Comparison of ENCODE assay signal across 9 mouse cellular contexts in the genomic region with DNA sequence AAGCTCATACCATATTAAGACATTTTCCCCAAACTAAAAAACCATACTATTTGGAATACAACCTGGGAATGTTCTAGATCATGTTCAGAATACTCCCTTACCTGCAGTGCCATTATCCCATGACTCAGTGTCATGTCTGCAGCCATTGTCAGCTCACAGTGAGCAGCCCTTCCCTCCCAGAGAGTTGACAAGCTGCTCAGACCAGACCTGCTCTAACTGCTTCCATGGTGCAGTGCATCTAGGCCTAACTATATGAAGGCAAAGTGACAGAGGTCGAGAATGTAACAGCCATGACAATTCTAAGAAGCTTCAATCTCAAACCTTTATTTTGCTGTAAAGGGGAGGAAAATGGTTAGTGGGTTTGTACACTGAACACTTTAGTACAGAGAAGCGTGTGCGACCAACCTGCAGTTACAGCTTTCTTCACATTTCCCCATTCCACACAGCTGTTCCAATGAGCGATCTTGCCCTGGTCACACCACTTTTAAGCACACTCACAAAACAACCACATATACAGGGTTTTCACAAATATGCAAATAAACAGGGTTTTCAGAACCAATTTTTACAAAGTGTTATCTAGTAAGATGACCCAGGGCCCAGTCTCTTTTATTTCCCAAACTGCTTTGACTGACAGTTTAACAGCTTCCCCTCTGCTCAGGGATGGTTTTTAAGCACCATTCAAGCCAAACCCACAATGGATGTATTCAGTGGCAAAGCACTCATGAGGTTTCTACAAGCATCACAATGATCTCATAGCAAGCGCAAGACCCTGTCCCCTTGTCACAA. TPM values are rescaled to one million over a fixed set of nuclear protein-coding genes. Genes with fewer than 3 reads are reported as not detected.
DNase-seq lines count a peak whose midpoint lies in the region; ATAC-seq lines count a peak whose summit lies in the region.
"Had no signal": no experiment of that assay in that cellular context is flagged by ENCODE, and none has a peak within 500 bp of the region (broad histone marks: within the 10 kb centered on the region; RNA-seq: fewer than 3 reads in every experiment).

No protein-coding gene starts in this region.

- 53% methylated on average over 5 of the region's 5 CpGs for WGBS in neural tube, embryonic 11.5 days
- 42% methylated on average over 5 of the region's 5 CpGs for WGBS in hindbrain, embryonic 13.5 days

- H3K4me1 ChIP-seq in neural tube, embryonic 11.5 days (ENCODE audit: control insufficient read depth, insufficient read depth, low read length), result peaks cover 33% of the 10 kb centered on the region
- peaks cover 60% of the 10 kb centered on the region for H3K4me1 ChIP-seq in hindbrain, embryonic 13.5 days (replicated peaks)

- H3K36me3 ChIP-seq in neural tube, embryonic 11.5 days (ENCODE audit: control insufficient read depth, insufficient read depth, low read length), result no peaks in the 10 kb centered on the region
- no peaks in the 10 kb centered on the region for H3K36me3 ChIP-seq in hindbrain, embryonic 13.5 days

- peak; percentile 56 for DNase-seq in adrenal gland, adult 2 months
- no peak for DNase-seq in adrenal gland, postnatal 36 days
- no peak for DNase-seq in neural tube, embryonic 11.5 days (ENCODE audit: low spot score)
- DNase-seq in neural tube, embryonic 10.5 days (ENCODE audit: extremely low spot score, low spot score), result no peak
- DNase-seq in natural killer cell, adult 2 months (ENCODE audit: low spot score in 2 of 2), result peak; percentile 49 to 50
- no peak for DNase-seq in left cerebral cortex, adult 18-20 months (ENCODE audit: low spot score in 2 of 2)
- DNase-seq in right cerebral cortex, postnatal 14 days, result no peak

- ATAC-seq in neural tube, embryonic 11.5 days (ENCODE audit: insufficient read depth, low FRiP score, low TSS enrichment), result no peak
- no peak for ATAC-seq in hindbrain, embryonic 13.5 days (ENCODE audit: low FRiP score)

- H3K4me3 ChIP-seq in neural tube, embryonic 11.5 days (ENCODE audit: low read depth, low read length), result no peak overlapping the region
- no peak overlapping the region for H3K4me3 ChIP-seq in hindbrain, embryonic 13.5 days

- H3K9ac ChIP-seq in neural tube, embryonic 11.5 days (ENCODE audit: low read length), result no peak overlapping the region; the same call in 1 of the 2 replicates
- H3K9ac ChIP-seq in hindbrain, embryonic 13.5 days, result peak overlapping the region; percentile 49; the same call in 1 of the 2 replicates

- no peaks in the 10 kb centered on the region for H3K9me3 ChIP-seq in neural tube, embryonic 11.5 days (ENCODE audit: control insufficient read depth, low read length)
- H3K9me3 ChIP-seq in hindbrain, embryonic 13.5 days, result no peaks in the 10 kb centered on the region

- no peak overlapping the region for H3K4me2 ChIP-seq in neural tube, embryonic 11.5 days (ENCODE audit: low read depth)
- no peak overlapping the region for H3K4me2 ChIP-seq in hindbrain, embryonic 13.5 days

- 0 out of 2 replicates have a peak overlapping the region, but pooled peaks have one; percentile 35 for H3K27ac ChIP-seq in neural tube, embryonic 11.5 days (ENCODE audit: low read depth, low read length)
- H3K27ac ChIP-seq in hindbrain, embryonic 13.5 days, result peak overlapping the region; percentile 30

- H3K27me3 ChIP-seq in neural tube, embryonic 11.5 days (ENCODE audit: control insufficient read depth, insufficient read depth, low read length), result no peaks in the 10 kb centered on the region
- no peaks in the 10 kb centered on the region for H3K27me3 ChIP-seq in hindbrain, embryonic 13.5 days
- H3K27me3 ChIP-seq: Patski had no signal

RNA-seq across cellular contexts. Expression of a gene that starts 32.9 kb away (rescaled TPM):
- total RNA-seq in adrenal gland, adult 2 months (2021), result 10 to 100 TPM; 41.2 to 51.4 TPM
- polyA plus RNA-seq in adrenal gland, adult 2 months (2012; rRNA removed), result 27.8 and 36.4 TPM in 2 replicates
- total RNA-seq in adrenal gland, postnatal 36 days (2021), result 10 to 100 TPM; 35.5 to 52.6 TPM
- polyA plus RNA-seq in neural tube, embryonic 11.5 days (2014; fragmentation: Nextera tagmentation; extraction: Ambion mirVana), result 19.9 and 20.7 TPM in 2 replicates
- 17.5 and 19.3 TPM in 2 replicates for polyA plus RNA-seq in hindbrain, embryonic 13.5 days (2015; fragmentation: Nextera tagmentation; extraction: Ambion mirVana)
- 10 to 100 TPM; 13.5 to 13.6 TPM for total RNA-seq in left cerebral cortex, adult 18-20 months (2021)

RNA-seq across cellular contexts. Expression of a gene that starts 35.4 kb away (rescaled TPM):
- 10 to 100 TPM; 15.5 to 36.2 TPM for total RNA-seq in adrenal gland, adult 2 months (2021)
- polyA plus RNA-seq in adrenal gland, adult 2 months (2012; rRNA removed), result 42.4 and 44.6 TPM in 2 replicates
- 10 to 100 TPM in 1 of 2 experiments, 1 to 10 TPM in 1; 9.4 to 33.2 TPM for total RNA-seq in adrenal gland, postnatal 36 days (2021)
- 0.74 and 1.7 TPM in 2 replicates for polyA plus RNA-seq in neural tube, embryonic 11.5 days (2014; fragmentation: Nextera tagmentation; extraction: Ambion mirVana)
- polyA plus RNA-seq in hindbrain, embryonic 13.5 days (2015; fragmentation: Nextera tagmentation; extraction: Ambion mirVana), result 2.6 and 2.8 TPM in 2 replicates
- 1 to 10 TPM; 2.3 to 3.2 TPM for total RNA-seq in left cerebral cortex, adult 18-20 months (2021)

RNA-seq across cellular contexts. Expression of a gene that starts 51.8 kb away (rescaled TPM):
- total RNA-seq in adrenal gland, adult 2 months (2021), result 1 to 10 TPM; 1.0 to 1.1 TPM
- 0.48 and 0.53 TPM in 2 replicates for polyA plus RNA-seq in adrenal gland, adult 2 months (2012; rRNA removed)
- 1 to 10 TPM in 1 of 2 experiments, under 1 TPM in 1; 0.92 to 1.4 TPM for total RNA-seq in adrenal gland, postnatal 36 days (2021)
- polyA plus RNA-seq in neural tube, embryonic 11.5 days (2014; fragmentation: Nextera tagmentation; extraction: Ambion mirVana), result 5.7 and 6.6 TPM in 2 replicates
- 15.2 and 15.9 TPM in 2 replicates for polyA plus RNA-seq in hindbrain, embryonic 13.5 days (2015; fragmentation: Nextera tagmentation; extraction: Ambion mirVana)
- total RNA-seq in left cerebral cortex, adult 18-20 months (2021), result 1 to 10 TPM; 4.1 to 4.2 TPM

Comparison
In these comparisons a context has a peak if more than half of its experiments do, and no peak if none do; other contexts are left out.
1. DNase-seq: peak in adrenal gland, adult 2 months (single experiment) and natural killer cell, adult 2 months (2 of 2); none in adrenal gland, postnatal 36 days (0 of 2), neural tube, embryonic 11.5 days (single experiment), neural tube, embryonic 10.5 days (single experiment), left cerebral cortex, adult 18-20 months (0 of 2) and right cerebral cortex, postnatal 14 days (single experiment).